Mouse (Mus musculus): ENCODE measurements around the gene Dhcr7.

Dhcr7 gene

DNA sequence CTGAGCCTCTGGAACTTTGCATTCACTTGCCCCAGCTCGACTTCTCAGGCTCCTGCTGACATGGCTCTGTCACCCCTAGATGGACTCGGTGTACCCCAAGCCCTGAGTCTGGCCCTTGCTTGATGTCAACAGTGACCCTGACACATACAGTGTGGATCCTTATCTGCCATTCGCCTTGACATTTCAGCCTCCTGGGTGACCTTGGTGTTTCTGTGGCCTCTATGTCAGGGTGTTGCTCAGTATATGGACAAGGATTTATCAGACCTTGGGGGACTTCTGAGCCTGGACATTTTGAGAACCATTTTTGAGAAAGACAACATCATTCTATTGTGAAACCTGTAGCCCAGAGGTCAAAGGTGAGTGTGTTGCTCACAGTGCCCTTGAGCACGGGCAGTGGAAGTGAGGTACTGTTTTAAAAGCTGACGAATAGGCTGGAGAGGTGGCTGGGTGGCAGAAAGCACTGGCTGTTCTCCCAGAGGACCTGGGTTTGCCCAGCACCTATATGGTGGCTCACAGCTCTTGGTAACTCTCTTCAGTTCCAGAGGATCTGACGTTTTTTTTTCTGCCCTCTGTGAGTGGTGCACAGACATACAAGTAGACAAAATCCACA, 10.7 kb downstream of the Dhcr7 start:
- no peak for DNase-seq (ENCODE audit: low spot score in 2 of 2)

GRCm38 (mm10) chr7:143834316-143834715, 11.4 kb downstream of the Dhcr7 start:
- no peak for DNase-seq (ENCODE audit: low spot score in 2 of 2)

- DNase-seq (ENCODE audit: low spot score in 2 of 2) = no peak
Measured at GRCm38 (mm10) chr7:143834972-143835371, 12.0 kb downstream of the Dhcr7 start.

- DNase-seq (ENCODE audit: low spot score in 2 of 2) = no peak
Measured at GRCm38 (mm10) chr7:143837705-143838358, 14.9 kb downstream of the Dhcr7 start.

DNA sequence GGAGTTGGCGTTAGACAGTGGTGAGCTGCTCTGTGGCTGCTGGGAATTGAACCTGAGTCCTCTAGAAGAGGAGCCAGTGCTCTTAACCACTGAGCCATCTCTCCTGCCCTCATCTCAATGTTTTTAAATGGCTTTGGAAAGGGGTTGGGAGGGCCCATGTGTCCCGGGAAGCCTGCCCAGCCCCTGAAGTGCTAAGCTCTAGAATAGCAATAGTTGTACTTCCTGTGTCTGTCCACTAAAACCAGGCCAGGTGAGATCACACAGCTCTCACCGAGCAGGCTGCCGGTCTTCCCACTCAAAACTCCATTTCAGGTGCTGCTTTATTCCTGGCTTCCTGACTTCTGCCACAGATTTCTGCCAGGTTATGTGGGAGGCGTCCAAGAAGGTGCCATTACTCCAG, 17.2 kb downstream of the Dhcr7 start:
- no peak for DNase-seq (ENCODE audit: low spot score in 2 of 2)

DNA sequence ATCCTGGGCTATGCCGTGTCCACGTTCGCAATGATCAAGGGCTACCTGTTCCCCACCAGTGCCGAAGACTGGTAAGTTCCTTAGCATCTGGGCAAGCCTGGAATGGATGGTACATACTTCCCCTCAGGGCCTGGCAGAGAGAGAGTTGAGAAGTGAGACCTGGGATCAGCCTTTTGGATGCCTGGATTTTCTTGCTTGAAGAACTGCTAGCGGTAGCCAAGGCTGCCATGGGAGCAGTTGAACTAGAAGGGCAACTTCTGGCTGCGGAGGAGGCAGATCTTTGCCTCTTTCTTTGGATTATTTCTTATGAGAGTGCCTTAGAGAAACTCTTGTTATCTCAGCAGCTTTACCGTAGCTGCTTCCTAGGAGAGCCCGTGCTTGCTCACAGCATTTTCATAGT, 18.4 kb downstream of the Dhcr7 start:
- no peak for DNase-seq (ENCODE audit: low spot score in 2 of 2)

DNA sequence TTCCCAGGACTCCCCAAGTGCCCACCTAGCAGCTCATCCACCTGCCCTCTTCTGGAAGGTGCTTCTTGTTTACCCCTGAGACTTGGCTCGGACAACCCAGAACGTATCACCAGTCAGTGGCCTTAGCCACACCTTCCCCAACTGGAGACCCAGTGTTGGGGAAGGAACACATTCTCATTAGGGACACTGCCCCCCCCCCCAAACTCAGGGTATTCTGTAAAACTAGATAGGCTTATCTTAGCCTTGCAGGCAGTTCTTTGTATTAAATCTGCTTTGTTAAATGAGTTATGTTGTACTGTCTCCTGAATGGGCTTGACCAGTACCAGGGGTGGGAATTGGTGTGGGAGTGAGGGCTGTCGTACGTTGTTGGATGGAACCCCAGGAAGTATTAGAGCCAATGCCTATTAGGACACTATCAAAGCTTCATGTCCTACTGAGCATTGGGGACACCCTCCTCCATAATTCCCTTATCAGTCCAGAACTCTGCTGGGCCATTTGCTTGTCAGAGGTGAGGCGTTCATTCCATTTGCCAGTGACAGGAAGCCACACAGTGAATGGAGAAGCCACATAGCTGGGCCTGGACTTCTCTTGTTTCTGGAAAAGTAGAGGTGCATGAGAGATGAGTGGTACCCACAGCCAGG, 25.3 kb downstream of the Dhcr7 start:
- no peak for DNase-seq (ENCODE audit: low spot score in 2 of 2)

DNA sequence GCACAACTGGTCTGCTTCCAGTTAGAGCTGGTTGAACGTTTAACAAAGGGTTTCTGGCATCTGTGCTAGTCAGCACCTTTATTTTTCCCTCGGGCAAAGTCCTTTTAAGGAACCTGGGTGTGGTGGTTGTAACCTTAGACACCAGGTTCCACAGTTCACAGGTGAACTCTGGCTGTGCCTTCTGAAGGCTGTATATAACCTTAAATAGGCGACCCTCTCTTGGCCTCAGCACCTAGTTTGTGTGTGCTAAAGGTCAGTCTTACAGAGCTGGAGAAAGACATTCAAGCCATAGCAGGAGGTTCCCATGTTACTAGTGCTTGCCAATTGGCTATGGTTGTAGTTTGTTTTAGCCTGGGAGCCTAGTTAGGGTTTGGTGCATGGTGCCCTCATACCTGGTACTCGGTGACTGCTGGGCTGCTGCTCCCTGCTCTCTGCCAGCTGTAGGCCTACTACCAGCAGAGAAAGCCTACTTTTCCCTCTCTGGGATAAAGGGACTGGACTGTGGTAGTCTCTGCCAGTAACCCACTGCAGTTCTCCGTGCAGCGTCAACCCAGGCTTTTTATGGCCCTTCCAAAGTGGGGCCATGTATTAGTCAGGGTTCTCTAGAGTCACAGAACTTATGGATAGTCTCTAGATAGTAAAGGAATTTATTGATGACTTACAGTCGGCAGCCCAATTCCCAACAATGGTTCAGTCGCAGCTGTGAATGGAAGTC, 26.0 kb downstream of the Dhcr7 start:
- no peak for DNase-seq (ENCODE audit: low spot score in 2 of 2)

GRCm38 (mm10) chr7:143866538-143866937, 43.6 kb downstream of the Dhcr7 start, which contains the start of gene Gm498:
Gene Gm498, plus strand, starts transcription at chr7:143866838.
- DNase-seq (ENCODE audit: low spot score in 2 of 2) = no peak

GRCm38 (mm10) chr7:143868874-143869273, 45.9 kb downstream of the Dhcr7 start:
- DNase-seq (ENCODE audit: low spot score in 2 of 2) = no peak

GRCm38 (mm10) chr7:143883717-143884116, 60.8 kb downstream of the Dhcr7 start:
- DNase-seq (ENCODE audit: low spot score in 2 of 2) = no peak

- DNase-seq (ENCODE audit: low spot score in 2 of 2) = peak; percentile 16 to 39
Measured at GRCm38 (mm10) chr7:143891146-143891545, 68.2 kb downstream of the Dhcr7 start.

DNA sequence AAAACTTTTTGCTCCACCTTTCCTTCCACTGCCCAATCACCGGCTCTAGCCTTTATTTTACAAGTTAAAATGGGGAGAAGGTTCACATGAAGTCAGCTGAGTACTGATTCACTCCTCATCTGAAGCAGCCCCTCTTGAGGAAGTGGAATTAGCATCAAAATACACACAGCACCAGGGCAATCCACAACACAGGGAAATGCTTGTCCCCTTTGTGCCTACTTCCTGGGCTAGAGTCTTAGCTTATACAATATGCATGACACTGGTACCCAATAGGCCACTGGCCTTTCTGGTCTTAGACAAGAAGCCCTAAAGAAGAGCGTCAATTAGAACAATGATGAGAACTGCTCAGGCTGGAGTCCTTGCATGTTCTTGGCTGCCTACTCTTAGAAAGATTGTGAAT, 69.4 kb downstream of the Dhcr7 start:
- DNase-seq (ENCODE audit: low spot score in 2 of 2) = no peak
